Mouse (Mus musculus): ENCODE data around the gene 6030445D17Rik. TPM values are rescaled to one million over a fixed set of nuclear protein-coding genes. Genes with fewer than 3 reads are reported as not detected.

6030445D17Rik gene
- total RNA-seq (2017): 1.6 TPM in 1 of 2 replicates, not detected in the other

GRCm38 (mm10) chr4:136462086-136462838 is at the start of gene 6030445D17Rik:
TSS of gene 6030445D17Rik (plus strand) at chr4:136462250.
- peak; percentile 42 to 44; a peak in 3 of 4 replicates for ATAC-seq (replicated peaks in 1 of 2; ENCODE audit: insufficient read depth in 1 of 2, low FRiP score in 2 of 2, low TSS enrichment in 1 of 2, low read depth in 1 of 2, poor library complexity in 2 of 2, severe bottlenecking in 2 of 2)

- no peak for ATAC-seq (replicated peaks in 1 of 2; ENCODE audit: insufficient read depth in 1 of 2, low FRiP score in 2 of 2, low TSS enrichment in 1 of 2, low read depth in 1 of 2, poor library complexity in 2 of 2, severe bottlenecking in 2 of 2)
These were observed 46.6 kb upstream of the 6030445D17Rik start for GRCm38 (mm10) chr4:136415477-136415876.

GRCm38 (mm10) chr4:136418962-136419361 is 43.1 kb upstream of the 6030445D17Rik start:
- no peak for ATAC-seq (replicated peaks in 1 of 2; ENCODE audit: insufficient read depth in 1 of 2, low FRiP score in 2 of 2, low TSS enrichment in 1 of 2, low read depth in 1 of 2, poor library complexity in 2 of 2, severe bottlenecking in 2 of 2)

- no peak for ATAC-seq (replicated peaks in 1 of 2; ENCODE audit: insufficient read depth in 1 of 2, low FRiP score in 2 of 2, low TSS enrichment in 1 of 2, low read depth in 1 of 2, poor library complexity in 2 of 2, severe bottlenecking in 2 of 2)
These were observed 42.7 kb upstream of the 6030445D17Rik start for GRCm38 (mm10) chr4:136419386-136419785.

- no peak for ATAC-seq (replicated peaks in 1 of 2; ENCODE audit: insufficient read depth in 1 of 2, low FRiP score in 2 of 2, low TSS enrichment in 1 of 2, low read depth in 1 of 2, poor library complexity in 2 of 2, severe bottlenecking in 2 of 2)
These were observed 38.8 kb upstream of the 6030445D17Rik start, which contains the start of gene Htr1d for GRCm38 (mm10) chr4:136423224-136423623. TSS of gene Htr1d (plus strand) at chr4:136423524.

- ATAC-seq (replicated peaks in 1 of 2; ENCODE audit: insufficient read depth in 1 of 2, low FRiP score in 2 of 2, low TSS enrichment in 1 of 2, low read depth in 1 of 2, poor library complexity in 2 of 2, severe bottlenecking in 2 of 2): peak in 1 of 2 experiments; percentile 16; a peak in 2 of 4 replicates
These were observed 37.7 kb upstream of the 6030445D17Rik start for GRCm38 (mm10) chr4:136424120-136424999.

- peak in 1 of 2 experiments; percentile 52; a peak in 1 of 4 replicates for ATAC-seq (replicated peaks in 1 of 2; ENCODE audit: insufficient read depth in 1 of 2, low FRiP score in 2 of 2, low TSS enrichment in 1 of 2, low read depth in 1 of 2, poor library complexity in 2 of 2, severe bottlenecking in 2 of 2)
These were observed 37.1 kb upstream of the 6030445D17Rik start for GRCm38 (mm10) chr4:136425000-136425288.

GRCm38 (mm10) chr4:136430609-136431375 is 31.3 kb upstream of the 6030445D17Rik start:
- no peak; a peak in 1 of 4 replicates for ATAC-seq (replicated peaks in 1 of 2; ENCODE audit: insufficient read depth in 1 of 2, low FRiP score in 2 of 2, low TSS enrichment in 1 of 2, low read depth in 1 of 2, poor library complexity in 2 of 2, severe bottlenecking in 2 of 2)

- peak; percentile 64 to 76 for ATAC-seq (replicated peaks in 1 of 2; ENCODE audit: insufficient read depth in 1 of 2, low FRiP score in 2 of 2, low TSS enrichment in 1 of 2, low read depth in 1 of 2, poor library complexity in 2 of 2, severe bottlenecking in 2 of 2)
These were observed 30.7 kb upstream of the 6030445D17Rik start for GRCm38 (mm10) chr4:136431376-136431693.

- no peak for ATAC-seq (replicated peaks in 1 of 2; ENCODE audit: insufficient read depth in 1 of 2, low FRiP score in 2 of 2, low TSS enrichment in 1 of 2, low read depth in 1 of 2, poor library complexity in 2 of 2, severe bottlenecking in 2 of 2)
These were observed 28.0 kb upstream of the 6030445D17Rik start for GRCm38 (mm10) chr4:136434029-136434428.

GRCm38 (mm10) chr4:136439106-136439505 is 22.9 kb upstream of the 6030445D17Rik start:
- ATAC-seq (replicated peaks in 1 of 2; ENCODE audit: insufficient read depth in 1 of 2, low FRiP score in 2 of 2, low TSS enrichment in 1 of 2, low read depth in 1 of 2, poor library complexity in 2 of 2, severe bottlenecking in 2 of 2): no peak

- no peak for ATAC-seq (replicated peaks in 1 of 2; ENCODE audit: insufficient read depth in 1 of 2, low FRiP score in 2 of 2, low TSS enrichment in 1 of 2, low read depth in 1 of 2, poor library complexity in 2 of 2, severe bottlenecking in 2 of 2)
These were observed 20.6 kb upstream of the 6030445D17Rik start for GRCm38 (mm10) chr4:136441354-136442043.

GRCm38 (mm10) chr4:136444561-136444960 is 17.5 kb upstream of the 6030445D17Rik start:
- no peak for ATAC-seq (replicated peaks in 1 of 2; ENCODE audit: insufficient read depth in 1 of 2, low FRiP score in 2 of 2, low TSS enrichment in 1 of 2, low read depth in 1 of 2, poor library complexity in 2 of 2, severe bottlenecking in 2 of 2)

- no peak for ATAC-seq (replicated peaks in 1 of 2; ENCODE audit: insufficient read depth in 1 of 2, low FRiP score in 2 of 2, low TSS enrichment in 1 of 2, low read depth in 1 of 2, poor library complexity in 2 of 2, severe bottlenecking in 2 of 2)
These were observed 12.3 kb upstream of the 6030445D17Rik start for GRCm38 (mm10) chr4:136449795-136450194.

- no peak for ATAC-seq (replicated peaks in 1 of 2; ENCODE audit: insufficient read depth in 1 of 2, low FRiP score in 2 of 2, low TSS enrichment in 1 of 2, low read depth in 1 of 2, poor library complexity in 2 of 2, severe bottlenecking in 2 of 2)
These were observed 11.8 kb upstream of the 6030445D17Rik start for GRCm38 (mm10) chr4:136450271-136450670.

GRCm38 (mm10) chr4:136451564-136451963 is 10.5 kb upstream of the 6030445D17Rik start:
- no peak for ATAC-seq (replicated peaks in 1 of 2; ENCODE audit: insufficient read depth in 1 of 2, low FRiP score in 2 of 2, low TSS enrichment in 1 of 2, low read depth in 1 of 2, poor library complexity in 2 of 2, severe bottlenecking in 2 of 2)

- no peak for ATAC-seq (replicated peaks in 1 of 2; ENCODE audit: insufficient read depth in 1 of 2, low FRiP score in 2 of 2, low TSS enrichment in 1 of 2, low read depth in 1 of 2, poor library complexity in 2 of 2, severe bottlenecking in 2 of 2)
These were observed 9.8 kb upstream of the 6030445D17Rik start for GRCm38 (mm10) chr4:136452286-136452685.

Measured in hematopoietic stem cell, adult 5-6 weeks (primary cell).